Mouse (Mus musculus) layer of hippocampus, postnatal 10 days (tissue): ENCODE data around the gene Aplp1. TPM values are rescaled to one million over a fixed set of nuclear protein-coding genes. Genes with fewer than 3 reads are reported as not detected.
A peak's percentile ranks its signal among the peaks of the same experiment; 100 is the strongest.
"Not testable (repeated sequence)": the region's sequence is repeated elsewhere in the genome, so short reads cannot be mapped to it uniquely, and the experiment has no call there.

Experiments
- DNase-seq, 2 experiments: peaks; one replicate each; pipeline ENCODE4 v3.0.0; 2021; ENCODE audit warnings: low spot score in 2 of 2
- long read RNA-seq: library from polyadenylated mRNA; stranded (forward); transcript quantifications from one replicate; pipeline ENCODE4 v2.0.0, GENCODE M21; 2023
- total RNA-seq, 2 experiments: library from RNA; stranded (reverse); gene quantifications; 2 replicates each; pipeline ENCODE4 v1.2.3; 2021

The Aplp1 gene
- 100 to 1,000 TPM; 831 to 849 TPM for total RNA-seq
- long read RNA-seq, transcript Aplp1-201 (17 exons, 2,343 nt) = major isoform, 978 of 1,121 reads
- long read RNA-seq, partial matches to known transcripts = 104 of 1,121 reads
- long read RNA-seq, other reads (novel, unspliced or antisense) = 39 of 1,121 reads

- DNase-seq = peak; percentile 75 to 84
These were observed at the start of gene Aplp1 for GRCm38 (mm10) chr7:30444971-30445751. TSS of gene Aplp1 (minus strand) at chr7:30445535.

DNA sequence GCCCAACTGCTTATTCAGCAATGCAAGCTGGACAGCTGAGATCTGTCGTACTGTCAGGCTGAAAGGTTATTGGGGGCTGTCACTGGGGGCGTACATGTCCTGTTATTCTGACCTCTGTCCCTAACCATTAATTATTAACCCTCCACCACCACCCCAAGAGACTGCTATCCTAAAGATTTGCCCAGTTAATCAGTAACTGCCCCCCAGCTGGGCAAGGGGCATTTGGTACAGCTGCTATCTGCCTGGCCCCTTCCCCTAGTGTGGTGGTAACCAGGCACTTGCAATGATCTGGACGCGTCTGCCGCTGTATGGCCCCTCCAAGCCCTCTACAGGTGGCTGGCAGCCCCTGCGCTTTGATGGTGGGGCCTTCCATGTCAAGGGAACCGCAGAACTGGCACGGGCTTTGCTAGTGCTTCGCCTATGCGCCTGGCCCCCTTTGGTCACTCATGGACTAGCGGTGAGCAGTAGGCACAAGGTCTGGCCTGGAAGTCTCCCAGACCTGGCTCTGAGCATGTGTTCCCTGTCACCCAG is 48.1 kb upstream of the Aplp1 start, which contains the start of gene Prodh2:
TSS of gene Prodh2 (plus strand) at position 222 of the 531 bp plus-strand sequence.
- DNase-seq = no peak

- DNase-seq = peak; percentile 90
These were observed 47.4 kb upstream of the Aplp1 start for GRCm38 (mm10) chr7:30492765-30493164.

- no peak for DNase-seq
These were observed 45.6 kb upstream of the Aplp1 start for GRCm38 (mm10) chr7:30490957-30491307.

DNA sequence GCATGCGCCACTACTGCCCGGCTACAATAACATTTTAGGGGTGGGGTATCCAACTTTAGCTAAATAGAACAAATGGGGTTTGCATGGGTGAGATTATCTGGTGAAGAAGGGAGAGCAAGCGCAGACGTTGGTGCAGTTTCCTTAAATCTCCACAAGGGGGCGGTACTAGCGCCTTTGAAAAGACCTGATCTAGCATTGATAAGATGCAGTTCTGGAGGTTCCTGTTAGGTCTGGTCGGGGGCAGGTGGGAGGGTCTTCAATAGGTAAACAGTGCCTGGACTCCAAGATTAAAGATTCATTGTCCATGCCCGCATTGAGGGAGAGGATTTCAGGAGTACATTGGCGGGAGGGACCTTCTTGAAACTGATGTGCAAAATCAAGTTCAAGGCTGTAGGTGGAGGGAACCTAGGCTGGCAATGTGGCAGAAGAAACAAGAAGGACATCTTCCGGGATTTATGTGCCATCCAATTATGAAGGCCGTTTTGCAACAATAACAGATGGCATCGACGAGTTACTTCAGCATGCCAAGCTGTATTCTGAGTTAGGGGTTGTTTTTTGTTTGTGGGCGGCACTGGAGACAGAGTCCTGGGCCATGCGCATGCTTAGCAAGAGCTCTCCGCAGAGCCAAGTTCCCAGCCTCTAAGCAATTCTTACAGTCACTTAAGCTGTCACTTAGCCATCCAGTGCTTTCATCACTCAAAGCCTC is 45.1 kb upstream of the Aplp1 start:
- DNase-seq = peak; percentile 63 to 69

DNA sequence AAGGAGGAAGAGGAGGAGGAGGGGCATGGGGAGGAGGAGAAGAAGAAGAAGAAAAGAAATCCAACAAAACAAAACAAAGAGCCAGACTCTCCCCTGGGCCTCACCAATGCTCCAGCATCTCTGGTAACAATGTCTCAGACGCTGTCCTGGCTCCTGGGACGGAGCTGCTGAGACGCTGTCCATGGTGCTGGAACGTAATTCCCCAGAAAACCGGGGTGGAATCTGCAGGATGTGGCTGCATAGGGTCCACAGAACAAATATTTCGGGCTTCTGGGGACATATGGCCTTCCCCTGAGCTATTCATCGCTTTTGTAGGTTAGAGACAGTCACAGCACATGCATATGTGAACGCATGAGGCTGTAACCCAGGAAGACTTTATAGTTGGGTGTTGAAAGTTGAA is 38.9 kb upstream of the Aplp1 start:
- DNase-seq = no peak

- peak in 1 of 2 experiments; percentile 22 for DNase-seq
These were observed 32.4 kb upstream of the Aplp1 start for GRCm38 (mm10) chr7:30477415-30478381.

DNA sequence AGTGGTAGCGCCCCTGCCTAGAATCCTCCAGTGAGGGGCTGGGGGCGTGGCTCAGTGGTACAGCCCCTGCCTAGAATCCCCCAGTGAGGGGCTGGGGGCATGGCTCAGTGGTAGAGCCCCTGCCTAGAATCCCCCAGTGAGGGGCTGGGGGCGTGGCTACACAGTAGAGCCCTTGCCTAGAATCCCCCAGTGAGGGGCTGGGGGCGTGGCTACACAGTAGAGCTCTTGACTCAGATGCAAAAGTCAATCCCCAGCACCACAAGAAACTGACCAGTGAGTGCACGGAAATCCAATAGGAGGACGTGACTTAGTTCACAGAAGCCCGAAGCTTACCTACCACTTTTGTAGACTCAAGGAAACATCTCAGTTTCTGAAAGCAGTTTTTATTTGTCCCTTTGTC is 30.8 kb upstream of the Aplp1 start:
- DNase-seq = not testable (repeated sequence)

GRCm38 (mm10) chr7:30474999-30475398 is 29.7 kb upstream of the Aplp1 start:
- no peak for DNase-seq

GRCm38 (mm10) chr7:30472411-30472810 is 27.1 kb upstream of the Aplp1 start:
- peak; percentile 64 to 66 for DNase-seq

GRCm38 (mm10) chr7:30464816-30465300 is 19.5 kb upstream of the Aplp1 start:
- DNase-seq = no peak

DNA sequence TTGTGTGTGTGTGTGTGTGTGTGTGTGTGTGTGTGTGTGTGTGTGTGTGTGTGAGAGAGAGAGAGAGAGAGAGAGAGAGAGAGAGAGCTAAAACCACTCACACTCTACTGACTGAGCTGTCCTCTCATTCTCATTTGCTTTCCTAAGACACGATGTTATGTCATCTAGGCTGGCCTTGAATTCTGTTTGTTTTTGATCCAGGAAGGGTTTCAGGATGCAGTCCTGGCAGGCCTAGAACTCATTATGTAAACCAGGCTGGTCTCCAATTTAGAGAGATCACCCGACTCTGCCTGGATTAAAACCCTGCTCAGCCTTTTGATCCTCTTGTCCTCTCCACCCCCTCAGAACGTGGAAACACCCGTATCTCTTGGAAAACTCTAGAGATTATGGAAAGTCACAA is 18.7 kb upstream of the Aplp1 start:
- DNase-seq = no peak

- no peak for DNase-seq
These were observed 18.2 kb upstream of the Aplp1 start for GRCm38 (mm10) chr7:30463568-30463967.

DNA sequence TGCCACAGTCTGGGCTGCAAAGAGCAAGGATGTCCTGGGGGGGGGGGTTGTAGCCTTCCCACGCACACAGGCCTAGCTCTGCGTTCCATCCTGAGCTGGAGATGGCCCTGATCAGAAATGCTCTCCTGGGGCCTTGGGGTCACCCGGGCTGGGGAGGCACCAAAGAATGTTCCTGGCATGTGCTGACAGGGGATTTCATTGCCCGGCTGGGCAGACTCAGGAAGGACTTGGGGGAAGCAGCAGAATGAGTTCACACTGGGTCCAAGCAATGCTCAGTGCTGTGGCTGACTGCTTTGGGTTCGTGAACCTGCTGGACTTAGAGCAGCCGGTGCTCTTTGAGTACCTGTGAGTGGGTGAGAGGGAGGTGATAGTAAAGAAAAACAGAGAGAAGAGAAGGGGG is 14.1 kb upstream of the Aplp1 start:
- DNase-seq = no peak

DNA sequence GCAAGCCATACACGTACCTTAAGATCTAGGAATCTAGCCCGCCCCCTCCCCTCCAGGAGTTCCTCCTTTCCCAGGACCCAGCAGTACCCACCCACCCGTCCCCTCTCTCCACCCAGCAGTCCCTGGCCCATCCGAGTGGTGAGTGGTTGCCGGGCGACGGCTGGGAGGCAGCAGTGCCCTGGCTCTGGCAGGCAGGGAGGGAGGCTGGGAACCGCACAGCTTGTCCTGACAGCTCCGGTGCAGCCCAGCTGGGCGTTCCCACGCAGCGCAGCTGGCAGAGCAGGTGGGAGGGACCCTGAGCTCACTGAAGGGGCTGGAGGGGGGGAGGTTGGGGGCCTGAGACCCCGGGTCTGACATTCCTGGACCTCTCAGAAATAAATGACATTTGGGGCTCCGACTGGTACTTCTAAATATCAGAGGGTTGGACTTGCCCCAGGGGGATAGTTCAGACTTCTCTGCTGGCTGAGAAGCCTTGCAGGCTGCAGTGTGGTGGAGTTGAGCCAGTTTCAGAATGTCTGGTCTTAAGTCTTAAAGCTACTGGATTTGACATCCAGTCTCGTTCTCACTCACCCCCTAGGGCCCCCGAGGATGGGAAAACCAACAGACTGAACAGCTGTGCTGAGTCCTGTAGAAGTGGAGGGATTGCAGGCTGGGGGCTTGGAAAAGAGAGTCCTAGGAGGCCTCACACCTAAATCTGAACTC is 12.4 kb upstream of the Aplp1 start, which contains the start of the genes Kirrel2 and Nphs1:
TSS of gene Kirrel2 (minus strand) at position 62 of the 702 bp plus-strand sequence.
TSS of gene Nphs1 (plus strand) at position 687 of the 702 bp plus-strand sequence.
- DNase-seq = peak; percentile 74 to 76

DNA sequence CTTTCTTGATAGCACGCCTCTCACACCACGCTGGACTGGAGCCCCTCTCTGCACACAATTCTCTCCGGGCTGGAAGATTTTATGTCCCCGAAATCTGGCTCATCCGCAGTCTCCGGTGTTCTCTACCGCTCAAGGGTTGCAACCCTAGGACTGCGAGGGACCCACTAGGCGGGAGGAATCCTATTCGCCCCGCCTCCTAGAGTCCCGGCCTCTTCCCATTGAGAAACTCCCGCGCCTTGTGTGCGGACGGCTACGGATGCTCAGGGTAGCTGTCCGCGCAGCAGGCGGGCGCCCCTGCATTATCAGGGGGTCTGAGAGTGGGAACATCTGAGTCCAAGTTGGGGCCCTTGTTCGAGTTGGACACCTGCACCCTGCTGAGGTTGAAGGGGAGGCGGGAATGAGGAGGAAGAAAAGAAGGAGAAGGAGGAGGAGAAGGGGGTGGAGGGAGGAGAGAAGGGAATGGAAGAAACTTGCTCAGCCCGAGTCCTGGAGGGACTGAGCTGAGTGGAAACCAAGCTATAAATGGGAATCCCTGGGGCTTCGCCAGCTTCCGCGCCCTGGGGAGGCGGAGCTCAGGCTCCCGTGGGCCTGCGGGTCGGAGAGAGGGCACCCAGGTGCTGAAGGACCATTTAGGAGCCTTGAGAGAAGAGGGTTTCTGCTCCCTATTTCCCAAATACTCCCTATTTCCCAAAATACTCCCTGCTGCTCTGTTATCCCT is 11.7 kb upstream of the Aplp1 start:
- no peak for DNase-seq

GRCm38 (mm10) chr7:30456487-30456886 is 11.2 kb upstream of the Aplp1 start:
- DNase-seq = no peak

- DNase-seq = no peak
These were observed 8.9 kb upstream of the Aplp1 start for GRCm38 (mm10) chr7:30454259-30454658.

DNA sequence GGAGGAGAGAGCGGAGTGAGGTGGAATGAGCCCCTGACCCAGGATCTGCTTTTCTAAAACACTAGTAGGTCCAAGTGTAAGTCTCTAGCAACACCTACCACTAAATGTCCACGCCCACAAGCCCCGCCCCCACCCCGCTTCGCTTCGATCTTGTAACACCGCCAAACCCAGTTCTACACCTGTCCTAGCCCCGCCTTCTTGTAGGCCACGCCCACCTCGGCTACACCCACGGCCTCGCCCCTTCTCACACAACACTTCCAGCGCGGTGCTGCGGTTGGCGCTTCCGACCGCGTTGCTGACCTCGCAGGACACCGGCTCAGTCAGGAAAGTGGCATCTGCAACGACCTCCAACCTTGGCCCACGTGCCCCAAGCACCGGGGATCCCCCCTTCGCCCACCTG is 8.4 kb upstream of the Aplp1 start:
- DNase-seq = no peak
